Mouse (Mus musculus) liver, adult 2 months (tissue): ENCODE measurements at regions not wholly inside any gene's neighbourhood (a gene's known extent, or its start where the extent isn't known, plus 50 kb on each side); places are given as distances from the start of the nearest gene placed in this dataset.

Experiments used
- CTCF ChIP-seq: fragments of 200-500 bp; IDR thresholded peaks from 2 replicates; pipeline ENCODE4 v1.5.1; 2011; ENCODE audit warnings: low read depth, low read length, control low read depth
- POLR2A ChIP-seq: fragments of 200-500 bp; IDR thresholded peaks from 2 replicates; pipeline ENCODE4 v1.6.1; 2011; ENCODE audit warnings: low read length, control low read depth; ENCODE audit not compliant: insufficient read depth; ENCODE audit errors: extremely low read depth

DNA sequence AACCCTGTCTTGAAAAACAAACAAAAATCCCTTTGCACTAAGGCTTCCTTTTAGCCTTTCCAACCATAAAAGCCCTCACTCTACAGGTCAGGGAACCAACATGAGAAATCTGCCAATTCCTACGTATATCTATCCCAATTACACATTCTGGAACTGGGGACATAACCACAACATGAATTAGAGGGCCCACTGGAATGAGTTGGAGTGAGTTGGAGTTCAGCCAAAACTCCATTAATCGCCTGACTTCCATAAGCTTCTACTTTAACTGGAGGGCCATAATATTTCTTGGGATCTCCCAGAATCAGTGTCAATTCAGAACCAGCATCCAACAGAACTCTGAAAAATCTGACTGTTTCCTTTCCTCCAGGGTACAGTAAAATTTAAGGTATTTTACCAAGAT lies 53.2 kb upstream of the Nyx start:
- TF ChIP-seq CTCF (no peak), POLR2A (no peak)
